Mouse (Mus musculus) ES-E14 (cell line): Measurements from ENCODE around the gene Nlrc5. TPM values are rescaled to one million over a fixed set of nuclear protein-coding genes. Genes with fewer than 3 reads are reported as not detected.
"Not testable (repeated sequence)": the region's sequence is repeated elsewhere in the genome, so short reads cannot be mapped to it uniquely, and the experiment has no call there.

Experiments used
- DNase-seq: peaks from one replicate; pipeline ENCODE4 v3.0.0-alpha.2; 2013; ENCODE audit warnings: low read depth, low spot score
- H3K27ac ChIP-seq: 2 replicates; pipeline ENCODE4 v1.5.1; 2012; ENCODE audit warnings: low read depth, mild to moderate bottlenecking, low read length, moderate library complexity, mixed read lengths; ENCODE audit not compliant: poor library complexity, insufficient read depth, severe bottlenecking
- H3K36me3 ChIP-seq: 2 replicates; pipeline ENCODE4 v1.6.1; 2012; ENCODE audit warnings: mild to moderate bottlenecking, low read length, moderate library complexity, mixed read lengths; ENCODE audit not compliant: control insufficient read depth, poor library complexity, insufficient read depth, severe bottlenecking
- H3K4me1 ChIP-seq, 2 experiments: fragments of 150-350 bp in 1 of 2; sonication (generic) in 1 of 2; 2 replicates each; pipeline ENCODE4 v1.6.1; 2012; ENCODE audit warnings: low read length in 2 of 2, mild to moderate bottlenecking in 1 of 2, mixed read lengths in 1 of 2; ENCODE audit not compliant: control insufficient read depth in 2 of 2, insufficient read depth in 2 of 2, poor library complexity in 1 of 2
- H3K4me3 ChIP-seq, 2 experiments: fragments of 150-350 bp in 1 of 2; sonication (generic) in 1 of 2; 2 replicates each; pipeline ENCODE4 v1.5.1; 2012; ENCODE audit warnings: low read length in 2 of 2, low read depth in 1 of 2, mild to moderate bottlenecking in 1 of 2, mixed read lengths in 1 of 2; ENCODE audit not compliant: insufficient read depth in 1 of 2, poor library complexity in 1 of 2, severe bottlenecking in 1 of 2
- H3K9ac ChIP-seq: 2 replicates; pipeline ENCODE4 v1.6.1; 2012; ENCODE audit warnings: low read depth, mild to moderate bottlenecking, low read length, mixed read lengths; ENCODE audit not compliant: poor library complexity, insufficient read depth, severe bottlenecking
- H3K9me3 ChIP-seq: fragments of 150-350 bp; sonication (generic); 2 replicates; pipeline ENCODE4 v1.6.1; 2012; ENCODE audit warnings: low read depth, mild to moderate bottlenecking, low read length; ENCODE audit not compliant: control insufficient read depth, insufficient read depth
- CHD2 ChIP-seq: IDR thresholded peaks from 2 replicates; pipeline ENCODE4 v1.6.1; 2014; ENCODE audit warnings: mild to moderate bottlenecking, low read depth, low read length, inconsistent platforms
- HCFC1 ChIP-seq: IDR thresholded peaks from 2 replicates; pipeline ENCODE4 v1.6.1; 2012; ENCODE audit warnings: low read length, inconsistent platforms, borderline replicate concordance; ENCODE audit not compliant: insufficient read depth
- MAFK ChIP-seq: IDR thresholded peaks from 2 replicates; pipeline ENCODE4 v1.6.1; 2014; ENCODE audit warnings: mild to moderate bottlenecking, low read depth, low read length, inconsistent platforms; ENCODE audit not compliant: insufficient read depth
- ZC3H11A ChIP-seq: IDR thresholded peaks from 2 replicates; pipeline ENCODE4 v1.6.1; 2012; ENCODE audit warnings: low read depth, mild to moderate bottlenecking, inconsistent platforms, low read length, borderline replicate concordance
- ZNF384 ChIP-seq: IDR thresholded peaks from 2 replicates; pipeline ENCODE4 v1.6.1; 2012; ENCODE audit warnings: low read depth, low read length, inconsistent platforms
- in situ Hi-C, 2 experiments: fragments of 600-800 bp; cut with MboI; formaldehyde crosslinking; loops; one replicate each; pipeline ENCODE4 v1.15.1; 2025; ENCODE audit warnings: low sequenced_read_pairs in 2 of 2, inconsistent platforms in 1 of 2; ENCODE audit not compliant: unreplicated experiment in 2 of 2
- total RNA-seq: library from RNA; depleted of rRNA; stranded (reverse); fragments of 300-350 nt; gene quantifications from 2 replicates; pipeline ENCODE4 v1.2.3, GENCODE M21; 2012

Nlrc5 gene
- total RNA-seq, 1 experiment = 0.76 TPM

DNA sequence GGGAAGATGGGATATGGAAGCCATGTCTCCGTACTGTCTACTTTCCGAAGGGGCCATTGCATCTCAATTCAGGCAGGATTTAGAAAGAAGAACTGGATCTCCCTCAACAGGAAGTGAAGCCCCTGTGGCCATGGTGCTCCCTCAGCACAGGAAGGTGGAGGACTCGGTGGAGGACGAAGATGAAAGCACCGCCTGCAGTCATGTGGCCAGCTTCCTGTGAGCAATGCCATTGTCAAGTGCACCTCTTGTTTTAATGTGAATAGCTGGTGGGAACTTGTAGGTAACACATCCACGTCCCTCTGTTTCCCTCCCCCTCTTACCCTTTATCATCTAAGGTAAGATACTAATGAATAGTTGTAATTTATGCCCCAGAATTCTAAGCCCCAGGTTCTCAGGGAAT is 35.6 kb upstream of the Nlrc5 start:
- in situ Hi-C loops = no loop called here
- Histone ChIP-seq H3K36me3 (peaks cover 10% of the 10 kb centered on the region), H3K4me1 (no peaks in the 10 kb centered on the region), H3K27ac (no peak overlapping the region), H3K9ac (no peak overlapping the region), H3K4me3 (no peak overlapping the region), H3K9me3 (no peaks in the 10 kb centered on the region)
- no peak for DNase-seq
- no peak for TF ChIP-seq MAFK
- no peak for TF ChIP-seq HCFC1
- TF ChIP-seq CHD2 = no peak
- TF ChIP-seq ZNF384 = no peak
- TF ChIP-seq ZC3H11A = no peak

- Histone ChIP-seq H3K9me3 (no peaks in the 10 kb centered on the region), H3K4me1 (no peaks in the 10 kb centered on the region), H3K36me3 (peaks cover 5% of the 10 kb centered on the region), H3K9ac (no peak overlapping the region), H3K4me3 (no peak overlapping the region), H3K27ac (no peak overlapping the region)
- no peak for DNase-seq
- in situ Hi-C loops = no loop called here
- no peak for TF ChIP-seq ZNF384
- no peak for TF ChIP-seq MAFK
- no peak for TF ChIP-seq HCFC1
- no peak for TF ChIP-seq ZC3H11A
- TF ChIP-seq CHD2 = no peak
Measured at GRCm38 (mm10) chr8:94399361-94399953, 34.7 kb upstream of the Nlrc5 start.

GRCm38 (mm10) chr8:94399957-94400356 is 34.2 kb upstream of the Nlrc5 start:
- H3K4me1 ChIP-seq, H3K9ac ChIP-seq, H3K36me3 ChIP-seq, H3K27ac ChIP-seq, in situ Hi-C loops, DNase-seq, H3K4me3 ChIP-seq, H3K9me3 ChIP-seq: not testable (repeated sequence)

DNA sequence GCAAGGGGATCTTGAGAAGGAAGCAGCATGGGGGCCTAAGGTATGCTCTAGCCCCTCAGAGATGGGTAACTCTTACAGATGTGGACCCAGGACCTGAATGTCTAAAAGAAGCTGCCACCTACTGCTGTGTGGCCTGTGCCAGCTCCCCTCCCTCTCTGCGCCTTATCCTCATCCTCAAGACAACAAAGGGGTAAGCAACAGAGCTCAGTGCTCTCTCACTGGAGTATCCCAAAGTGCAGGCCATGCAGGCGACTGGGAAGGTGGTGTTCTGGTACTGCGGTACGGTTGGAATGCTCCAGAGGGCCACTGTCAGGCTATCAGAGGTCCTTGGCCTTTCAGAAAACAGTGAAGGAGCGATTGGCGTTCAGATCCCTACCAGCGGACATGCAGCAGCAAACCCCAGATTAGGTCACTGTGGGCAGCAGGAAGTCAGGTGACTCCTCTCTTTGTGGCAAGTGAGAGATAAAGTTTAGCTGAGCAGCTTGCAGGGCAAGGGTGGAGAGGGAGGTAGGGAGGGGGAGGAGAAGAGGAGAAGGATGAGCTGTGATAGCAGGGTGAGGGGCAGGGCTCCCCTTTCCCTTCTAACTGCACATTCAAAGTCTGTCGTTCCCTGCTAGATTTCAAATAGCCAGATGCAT is 25.6 kb upstream of the Nlrc5 start:
- Histone ChIP-seq H3K9me3 (no peaks in the 10 kb centered on the region), H3K4me3 (no peak overlapping the region), H3K4me1 (no peaks in the 10 kb centered on the region), H3K36me3 (no peaks in the 10 kb centered on the region), H3K27ac (no peak overlapping the region), H3K9ac (no peak overlapping the region)
- TF ChIP-seq ZNF384 = no peak
- TF ChIP-seq ZC3H11A = no peak
- no peak for TF ChIP-seq CHD2
- no peak for TF ChIP-seq HCFC1
- TF ChIP-seq MAFK = no peak
- no peak for DNase-seq
- in situ Hi-C loops = no loop called here

DNA sequence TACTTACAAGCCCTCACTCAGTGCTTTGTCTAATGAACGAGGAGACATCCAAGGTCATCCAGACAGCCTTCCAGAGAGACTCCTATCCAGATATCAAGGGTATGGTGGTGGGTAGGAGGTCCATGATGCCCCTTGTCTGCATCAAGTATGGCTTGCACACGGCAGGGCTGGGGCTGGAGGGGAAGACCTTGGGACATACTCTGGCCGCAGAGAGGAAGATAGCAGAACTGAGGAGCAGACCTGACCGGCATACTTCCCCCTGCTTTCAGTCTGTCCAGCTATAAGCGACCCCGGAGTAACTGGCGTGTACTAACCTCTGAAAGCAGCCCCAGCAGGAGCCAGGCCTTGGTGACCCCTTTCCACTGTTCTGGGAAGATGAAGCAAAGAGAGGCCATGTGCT is 24.6 kb upstream of the Nlrc5 start:
- Histone ChIP-seq H3K9me3 (no peaks in the 10 kb centered on the region), H3K9ac (no peak overlapping the region), H3K27ac (no peak overlapping the region), H3K36me3 (no peaks in the 10 kb centered on the region), H3K4me1 (no peaks in the 10 kb centered on the region), H3K4me3 (no peak overlapping the region)
- DNase-seq = no peak
- in situ Hi-C loops = no loop called here
- no peak for TF ChIP-seq ZC3H11A
- no peak for TF ChIP-seq MAFK
- TF ChIP-seq CHD2 = no peak
- no peak for TF ChIP-seq HCFC1
- TF ChIP-seq ZNF384 = no peak
